Mouse (Mus musculus): Measurements from ENCODE around the gene Trim54. TPM values are rescaled to one million over a fixed set of nuclear protein-coding genes. Genes with fewer than 3 reads are reported as not detected.

Gene Trim54
- polyA plus RNA-seq, 1 experiment from 2014 or later = not detected

DNA sequence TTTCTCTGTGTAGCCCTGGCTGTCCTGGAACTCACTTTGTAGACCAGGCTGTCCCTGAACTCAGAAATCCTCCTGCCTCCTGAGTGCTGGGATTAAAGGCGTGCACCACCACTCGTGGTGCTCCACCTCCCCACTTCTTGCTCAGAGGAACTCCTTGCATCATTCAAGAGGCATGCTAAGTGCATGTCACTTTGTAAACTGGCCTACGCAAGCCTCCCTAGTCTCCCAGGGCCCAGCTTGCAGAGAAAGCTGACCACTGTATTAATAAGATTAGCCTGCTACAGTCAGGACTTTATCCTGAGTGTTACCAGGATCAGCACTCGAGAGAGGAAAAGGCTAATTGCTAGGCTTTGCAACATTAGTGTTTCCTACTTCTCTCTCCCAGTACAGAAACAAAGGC lies 52.1 kb downstream of the Trim54 start:
- Histone ChIP-seq H3K4me2 (replicated peaks) (no peak overlapping the region), H3K36me3 (replicated peaks; ENCODE audit: control insufficient read depth, insufficient read depth) (peaks cover 98% of the 10 kb centered on the region), H3K9me3 (ENCODE audit: control insufficient read depth, low read length) (no peaks in the 10 kb centered on the region), H3K9ac (no peak overlapping the region), H3K4me3 (replicated peaks; ENCODE audit: low read length) (no peak overlapping the region), H3K27ac (no peak overlapping the region), H3K4me1 (replicated peaks; ENCODE audit: control insufficient read depth, insufficient read depth, low read length) (no peaks in the 10 kb centered on the region), H3K27me3 (ENCODE audit: control insufficient read depth, insufficient read depth, low read length) (no peaks in the 10 kb centered on the region)
- 92% methylated on average over 4 of the region's 4 CpGs for WGBS
- DNase-seq (ENCODE audit: low spot score) (no peak), ATAC-seq (ENCODE audit: low FRiP score) (no peak)

DNA sequence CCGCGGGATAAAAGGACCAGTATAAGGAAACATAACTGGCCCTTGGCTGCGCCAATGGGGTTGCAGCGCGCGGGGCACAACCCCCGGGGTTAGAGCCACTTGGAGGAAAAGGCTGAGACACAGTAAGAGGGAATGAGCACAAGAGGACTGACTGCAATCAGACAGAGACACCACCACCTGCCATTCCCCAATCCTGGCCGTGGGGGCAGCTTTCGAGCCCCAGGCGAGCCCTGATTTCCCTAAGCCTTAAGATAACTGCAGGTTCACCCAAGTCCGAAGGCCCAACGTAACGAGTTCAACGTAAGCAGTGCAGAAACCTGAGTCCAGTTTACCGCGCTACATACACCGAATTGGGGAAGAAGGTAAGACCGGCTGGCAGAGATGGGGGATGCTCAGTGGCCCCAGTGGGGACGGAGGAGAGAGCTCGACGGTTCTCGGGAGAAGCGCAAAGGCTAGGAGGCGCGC lies 62.8 kb downstream of the Trim54 start:
- Histone ChIP-seq H3K27ac (peak overlapping the region; percentile 90), H3K4me2 (replicated peaks) (peak overlapping the region; percentile 96), H3K36me3 (replicated peaks; ENCODE audit: control insufficient read depth, insufficient read depth) (peaks cover 13% of the 10 kb centered on the region), H3K4me3 (replicated peaks; ENCODE audit: low read length) (peak overlapping the region; percentile 78), H3K9me3 (ENCODE audit: control insufficient read depth, low read length) (no peaks in the 10 kb centered on the region), H3K4me1 (replicated peaks; ENCODE audit: control insufficient read depth, insufficient read depth, low read length) (peaks cover 11% of the 10 kb centered on the region), H3K27me3 (ENCODE audit: control insufficient read depth, insufficient read depth, low read length) (no peaks in the 10 kb centered on the region), H3K9ac (peak overlapping the region; percentile 66)
- WGBS = 0% methylated on average over 25 of the region's 25 CpGs
- peak; percentile 76 for ATAC-seq (ENCODE audit: low FRiP score)
- no peak for DNase-seq (ENCODE audit: low spot score)

DNA sequence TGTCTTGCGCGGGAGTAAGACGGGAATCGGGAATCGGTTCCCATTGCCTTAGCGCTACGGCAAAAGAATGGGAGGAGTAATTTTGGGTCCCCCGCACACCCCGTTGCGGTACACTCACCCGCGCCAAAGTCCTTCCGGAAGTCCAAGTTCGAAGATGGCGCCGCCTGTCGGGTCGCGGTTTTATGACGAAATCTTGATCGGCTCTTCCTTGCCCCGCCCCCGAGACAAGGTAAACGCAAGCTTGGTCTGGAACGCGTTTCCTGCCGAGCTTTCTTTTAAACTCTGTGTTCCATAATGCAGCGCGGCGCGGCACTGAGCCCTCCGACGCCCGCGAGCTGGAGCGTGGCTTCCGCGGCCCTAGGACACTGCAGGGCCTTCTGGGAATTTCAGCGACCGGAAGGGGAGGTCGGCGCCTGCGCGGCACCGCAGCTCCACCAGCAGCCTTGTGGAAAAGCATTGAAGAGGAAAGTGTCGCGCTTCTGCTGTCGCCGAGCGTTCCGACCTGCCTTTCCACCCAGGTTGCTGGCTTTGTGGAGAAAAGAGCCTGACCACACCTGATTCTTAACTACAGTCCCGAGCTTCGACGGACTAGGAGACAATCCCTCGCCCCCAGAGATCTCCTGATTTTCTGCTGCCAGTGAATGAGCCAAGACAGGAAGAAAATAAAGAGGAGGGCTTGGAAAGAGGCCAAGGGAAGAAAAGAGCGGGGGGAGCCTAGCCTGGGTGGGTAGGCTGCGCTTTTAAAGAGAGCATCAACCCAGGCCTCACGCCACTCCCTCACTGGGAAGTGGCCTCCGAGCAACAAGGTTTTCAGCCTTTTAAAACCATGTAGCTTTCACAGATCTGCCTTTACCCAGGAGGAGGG lies 63.5 kb downstream of the Trim54 start, which contains the start of the genes Gm29609 and Gtf3c2:
Gene Gm29609 (minus strand): TSS at position 146 of the 865 bp plus-strand sequence.
Gene Gtf3c2 (minus strand): TSS at position 379 of the 865 bp plus-strand sequence.
- Histone ChIP-seq H3K4me1 (replicated peaks; ENCODE audit: control insufficient read depth, insufficient read depth, low read length) (peaks cover 11% of the 10 kb centered on the region), H3K9me3 (ENCODE audit: control insufficient read depth, low read length) (no peaks in the 10 kb centered on the region), H3K27ac (peak within 1 kb of the TSS; percentile 90), H3K36me3 (replicated peaks; ENCODE audit: control insufficient read depth, insufficient read depth) (0 out of 2 replicates have a peak, but pooled peaks cover 7% of the 10 kb centered on the region), H3K27me3 (ENCODE audit: control insufficient read depth, insufficient read depth, low read length) (no peaks in the 10 kb centered on the region), H3K4me3 (replicated peaks; ENCODE audit: low read length) (peak within 1 kb of the TSS; percentile 78), H3K9ac (peak within 1 kb of the TSS; percentile 66), H3K4me2 (replicated peaks) (peak within 1 kb of the TSS; percentile 96)
- WGBS = under 1% methylated on average over 59 of the region's 59 CpGs
- ATAC-seq (ENCODE audit: low FRiP score) = peak; percentile 97
- DNase-seq (ENCODE audit: low spot score) = peak; percentile 99

DNA sequence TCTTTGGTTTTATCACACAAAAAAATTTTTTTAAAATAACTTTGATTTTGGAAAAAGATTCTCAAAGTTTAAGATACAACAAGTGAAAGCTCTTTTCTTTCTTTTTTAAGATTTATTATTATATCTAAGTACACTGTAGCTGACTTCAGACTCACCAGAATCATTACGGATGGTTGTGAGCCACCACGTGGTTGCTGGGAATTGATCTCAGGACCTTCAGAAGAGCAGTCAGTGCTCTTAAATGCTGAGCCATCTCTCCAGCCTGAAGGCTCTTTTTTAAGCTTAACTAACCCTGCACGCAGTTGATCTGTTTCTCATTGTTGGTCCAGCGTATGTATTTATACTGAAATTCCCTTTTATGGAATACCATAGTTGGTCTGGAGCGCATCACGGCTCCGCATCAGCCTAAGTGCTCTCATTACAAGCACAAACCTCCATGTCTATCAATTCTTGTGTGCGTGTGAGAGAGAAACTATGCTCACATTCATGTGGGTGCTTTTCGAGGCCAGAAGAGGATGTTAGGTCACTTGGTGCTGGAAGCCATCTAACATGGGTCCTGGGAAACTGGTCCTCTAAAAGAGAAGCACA lies 64.8 kb downstream of the Trim54 start:
- Histone ChIP-seq H3K4me1 (replicated peaks; ENCODE audit: control insufficient read depth, insufficient read depth, low read length) (peaks cover 11% of the 10 kb centered on the region), H3K27me3 (ENCODE audit: control insufficient read depth, insufficient read depth, low read length) (no peaks in the 10 kb centered on the region), H3K27ac (peak overlapping the region; percentile 90; the same call in 1 of the 2 replicates), H3K9me3 (ENCODE audit: control insufficient read depth, low read length) (no peaks in the 10 kb centered on the region), H3K4me3 (replicated peaks; ENCODE audit: low read length) (0 out of 2 replicates have a peak overlapping the region, but pooled peaks have one; percentile 78), H3K36me3 (replicated peaks; ENCODE audit: control insufficient read depth, insufficient read depth) (0 out of 2 replicates have a peak, but pooled peaks cover 7% of the 10 kb centered on the region), H3K4me2 (replicated peaks) (no peak overlapping the region; the same call in 1 of the 2 replicates), H3K9ac (no peak overlapping the region)
- DNase-seq (ENCODE audit: low spot score) = no peak
- WGBS = 94% methylated on average over 9 of the region's 9 CpGs
- ATAC-seq (ENCODE audit: low FRiP score) = no peak

DNA sequence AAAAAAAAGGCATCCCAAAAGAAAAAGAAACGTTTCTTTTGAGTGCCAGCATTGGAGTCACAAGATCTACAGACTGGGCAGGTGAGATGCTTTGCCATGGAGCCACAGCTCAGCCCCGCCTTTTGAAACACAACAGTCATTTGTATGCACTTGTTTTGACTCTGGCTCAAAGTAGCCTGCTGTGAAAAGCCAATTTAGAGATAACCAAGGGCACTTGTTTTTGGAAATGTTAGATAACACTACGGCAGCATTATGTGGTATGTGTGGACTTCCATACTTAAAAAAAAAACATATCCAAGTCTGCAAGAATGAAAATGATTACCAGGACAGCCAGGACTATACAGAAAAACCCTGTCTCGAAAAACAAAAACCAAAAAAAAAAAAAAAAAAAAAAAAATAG lies 67.2 kb downstream of the Trim54 start:
- WGBS = 62% methylated on average over 4 of the region's 4 CpGs
- H3K4me2 ChIP-seq (replicated peaks) = no peak overlapping the region
- ATAC-seq (ENCODE audit: low FRiP score) = no peak
- no peak for DNase-seq (ENCODE audit: low spot score)
- peaks cover 20% of the 10 kb centered on the region for H3K36me3 ChIP-seq (replicated peaks; ENCODE audit: control insufficient read depth, insufficient read depth)
- H3K9me3 ChIP-seq (ENCODE audit: control insufficient read depth, low read length) = no peaks in the 10 kb centered on the region
- H3K27ac ChIP-seq = no peak overlapping the region
- no peaks in the 10 kb centered on the region for H3K27me3 ChIP-seq (ENCODE audit: control insufficient read depth, insufficient read depth, low read length)
- no peak overlapping the region for H3K9ac ChIP-seq
- peaks cover 10% of the 10 kb centered on the region for H3K4me1 ChIP-seq (replicated peaks; ENCODE audit: control insufficient read depth, insufficient read depth, low read length)
- H3K4me3 ChIP-seq (replicated peaks; ENCODE audit: low read length) = no peak overlapping the region

Other genes with a start within 250 kb of the Trim54 start
- gene Tmem214, start 248.7 kb upstream of the Trim54 start, polyA plus RNA-seq (2014; fragmentation: Nextera tagmentation; extraction: Ambion mirVana) = 49.6 and 50.1 TPM in 2 replicates
- 25.5 and 28.6 TPM in 2 replicates for gene Agbl5, start 228.0 kb upstream of the Trim54 start, polyA plus RNA-seq (2014; fragmentation: Nextera tagmentation; extraction: Ambion mirVana)
- 228 and 259 TPM in 2 replicates for gene Ost4, start 208.9 kb upstream of the Trim54 start, polyA plus RNA-seq (2014; fragmentation: Nextera tagmentation; extraction: Ambion mirVana)
- gene Emilin1, start 203.3 kb upstream of the Trim54 start, polyA plus RNA-seq (2014; fragmentation: Nextera tagmentation; extraction: Ambion mirVana) = 14.1 and 17.1 TPM in 2 replicates
- gene Khk, start 195.3 kb upstream of the Trim54 start, polyA plus RNA-seq (2014; fragmentation: Nextera tagmentation; extraction: Ambion mirVana) = 9.0 and 11.2 TPM in 2 replicates
- gene Cgref1, start 171.1 kb upstream of the Trim54 start, polyA plus RNA-seq (2014; fragmentation: Nextera tagmentation; extraction: Ambion mirVana) = 62.4 and 71.4 TPM in 2 replicates
- 71.3 and 78.6 TPM in 2 replicates for gene Preb, start 156.4 kb upstream of the Trim54 start, polyA plus RNA-seq (2014; fragmentation: Nextera tagmentation; extraction: Ambion mirVana)
- gene Tcf23, start 148.1 kb upstream of the Trim54 start, polyA plus RNA-seq (2014; fragmentation: Nextera tagmentation; extraction: Ambion mirVana) = 0.04 TPM in 1 of 2 replicates, not detected in the other
- gene Atraid, start 68.4 kb upstream of the Trim54 start, polyA plus RNA-seq (2014; fragmentation: Nextera tagmentation; extraction: Ambion mirVana) = 175 and 198 TPM in 2 replicates
- gene Slc5a6, start 67.8 kb upstream of the Trim54 start, polyA plus RNA-seq (2014; fragmentation: Nextera tagmentation; extraction: Ambion mirVana) = 20.5 and 24.5 TPM in 2 replicates
- gene Cad, start 61.9 kb upstream of the Trim54 start, polyA plus RNA-seq (2014; fragmentation: Nextera tagmentation; extraction: Ambion mirVana) = 13.7 and 15.4 TPM in 2 replicates
- not detected in 2 replicates for gene Dnajc5g, start 10.4 kb upstream of the Trim54 start, polyA plus RNA-seq (2014; fragmentation: Nextera tagmentation; extraction: Ambion mirVana)
- gene Slc30a3, start 8.5 kb upstream of the Trim54 start, polyA plus RNA-seq (2014; fragmentation: Nextera tagmentation; extraction: Ambion mirVana) = 34.8 and 35.7 TPM in 2 replicates
- not detected in 2 replicates for gene Ucn, start 22.1 kb downstream of the Trim54 start, polyA plus RNA-seq (2014; fragmentation: Nextera tagmentation; extraction: Ambion mirVana)
- 49.5 and 50.3 TPM in 2 replicates for gene Mpv17, start 37.5 kb downstream of the Trim54 start, polyA plus RNA-seq (2014; fragmentation: Nextera tagmentation; extraction: Ambion mirVana)
- 0.74 and 1.7 TPM in 2 replicates for gene Gm29609, start 63.2 kb downstream of the Trim54 start, polyA plus RNA-seq (2014; fragmentation: Nextera tagmentation; extraction: Ambion mirVana)
- 49.7 and 53.0 TPM in 2 replicates for gene Gtf3c2, start 63.4 kb downstream of the Trim54 start, polyA plus RNA-seq (2014; fragmentation: Nextera tagmentation; extraction: Ambion mirVana)
- 107 and 108 TPM in 2 replicates for gene Snx17, start 76.5 kb downstream of the Trim54 start, polyA plus RNA-seq (2014; fragmentation: Nextera tagmentation; extraction: Ambion mirVana)
- gene Eif2b4, start 76.7 kb downstream of the Trim54 start, polyA plus RNA-seq (2014; fragmentation: Nextera tagmentation; extraction: Ambion mirVana) = 77.3 and 78.6 TPM in 2 replicates
- gene Zfp513, start 85.6 kb downstream of the Trim54 start, polyA plus RNA-seq (2014; fragmentation: Nextera tagmentation; extraction: Ambion mirVana) = 7.0 and 9.4 TPM in 2 replicates
- gene Ppm1g, start 104.0 kb downstream of the Trim54 start, polyA plus RNA-seq (2014; fragmentation: Nextera tagmentation; extraction: Ambion mirVana) = 162 TPM in 2 replicates
- gene Nrbp1, start 124.2 kb downstream of the Trim54 start, polyA plus RNA-seq (2014; fragmentation: Nextera tagmentation; extraction: Ambion mirVana) = 149 and 161 TPM in 2 replicates
- 0.56 and 0.66 TPM in 2 replicates for gene Gm9970, start 124.5 kb downstream of the Trim54 start, polyA plus RNA-seq (2014; fragmentation: Nextera tagmentation; extraction: Ambion mirVana)
- 2.9 and 4.2 TPM in 2 replicates for gene Krtcap3, start 135.0 kb downstream of the Trim54 start, polyA plus RNA-seq (2014; fragmentation: Nextera tagmentation; extraction: Ambion mirVana)
- gene Ift172, start 174.4 kb downstream of the Trim54 start, polyA plus RNA-seq (2014; fragmentation: Nextera tagmentation; extraction: Ambion mirVana) = 34.5 and 37.2 TPM in 2 replicates
- gene Fndc4, start 179.4 kb downstream of the Trim54 start, polyA plus RNA-seq (2014; fragmentation: Nextera tagmentation; extraction: Ambion mirVana) = 98.1 and 115 TPM in 2 replicates
- 0.29 TPM in 1 of 2 replicates, not detected in the other for gene Gckr, start 180.7 kb downstream of the Trim54 start, polyA plus RNA-seq (2014; fragmentation: Nextera tagmentation; extraction: Ambion mirVana)